Mouse (Mus musculus): ENCODE measurements around the gene Helz. TPM values are rescaled to one million over a fixed set of nuclear protein-coding genes. Genes with fewer than 3 reads are reported as not detected.

Helz gene
- polyA plus RNA-seq, 1 experiment from 2014 or later, result 14.2 TPM

DNA sequence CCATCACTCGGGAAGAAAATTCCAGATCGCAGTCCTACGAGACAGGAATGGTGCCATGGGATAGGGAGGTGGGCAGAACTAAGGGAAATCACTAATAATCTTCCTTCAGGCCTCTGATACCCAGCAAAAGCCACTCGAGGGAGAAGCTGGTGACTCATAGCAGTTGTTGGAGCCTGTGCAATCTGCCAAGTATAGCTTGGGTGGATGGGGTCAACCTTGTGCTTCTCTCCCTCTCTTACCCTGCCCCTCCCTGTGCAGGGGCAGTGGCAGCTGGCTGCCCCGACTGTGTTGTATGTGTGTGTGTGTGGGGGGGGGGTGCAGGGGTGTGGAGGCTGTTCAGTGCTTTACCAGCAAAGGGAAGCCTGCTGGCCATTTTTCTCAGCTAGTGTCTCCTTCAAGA lies 183.8 kb downstream of the Helz start:
- H3K36me3 ChIP-seq (ENCODE audit: control insufficient read depth, insufficient read depth, low read length), result peaks cover 18% of the 10 kb centered on the region
- no peak for ATAC-seq
- H3K27ac ChIP-seq (ENCODE audit: low read depth, low read length), result no peak overlapping the region
- H3K27me3 ChIP-seq (replicated peaks; ENCODE audit: control insufficient read depth, insufficient read depth, low read length), result no peaks in the 10 kb centered on the region
- H3K4me1 ChIP-seq (ENCODE audit: control insufficient read depth, insufficient read depth, low read depth, low read length), result no peaks in the 10 kb centered on the region; the same call in none of the 2 replicates
- WGBS, result 83% methylated on average over 5 of the region's 5 CpGs
- H3K9ac ChIP-seq (ENCODE audit: low read depth, low read length), result no peak overlapping the region
- H3K4me2 ChIP-seq (ENCODE audit: low read length), result no peak overlapping the region
- H3K4me3 ChIP-seq (ENCODE audit: low read length), result no peak overlapping the region
- no peaks in the 10 kb centered on the region for H3K9me3 ChIP-seq (ENCODE audit: control insufficient read depth, low read length)

DNA sequence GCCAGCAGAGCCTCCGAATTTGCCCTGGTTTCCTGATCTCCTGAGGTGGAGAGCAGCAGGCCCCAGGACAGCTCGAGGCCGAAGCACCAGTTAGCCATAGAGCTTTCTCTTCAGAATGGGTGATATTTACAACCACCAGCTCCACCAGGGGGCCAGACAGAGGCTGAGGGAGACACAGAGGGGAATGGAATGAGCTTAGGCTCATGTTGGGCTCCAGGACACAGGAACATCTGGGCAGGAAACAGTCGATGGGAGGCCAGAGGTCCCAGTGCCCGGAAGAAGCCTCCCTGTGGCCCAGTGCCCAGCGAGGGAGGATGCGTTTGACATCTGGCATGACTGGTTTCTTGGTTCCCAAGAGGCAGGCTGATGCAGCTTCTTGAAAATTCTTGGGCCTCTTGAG lies 186.4 kb downstream of the Helz start:
- no peaks in the 10 kb centered on the region for H3K9me3 ChIP-seq (ENCODE audit: control insufficient read depth, low read length)
- H3K9ac ChIP-seq (ENCODE audit: low read depth, low read length), result no peak overlapping the region
- H3K4me2 ChIP-seq (ENCODE audit: low read length), result no peak overlapping the region
- no peaks in the 10 kb centered on the region for H3K4me1 ChIP-seq (ENCODE audit: control insufficient read depth, insufficient read depth, low read depth, low read length)
- H3K27me3 ChIP-seq (replicated peaks; ENCODE audit: control insufficient read depth, insufficient read depth, low read length), result no peaks in the 10 kb centered on the region
- WGBS, result 78% methylated on average over 7 of the region's 7 CpGs
- H3K27ac ChIP-seq (ENCODE audit: low read depth, low read length), result no peak overlapping the region
- peaks cover 31% of the 10 kb centered on the region for H3K36me3 ChIP-seq (ENCODE audit: control insufficient read depth, insufficient read depth, low read length)
- H3K4me3 ChIP-seq (ENCODE audit: low read length), result no peak overlapping the region
- no peak for ATAC-seq

DNA sequence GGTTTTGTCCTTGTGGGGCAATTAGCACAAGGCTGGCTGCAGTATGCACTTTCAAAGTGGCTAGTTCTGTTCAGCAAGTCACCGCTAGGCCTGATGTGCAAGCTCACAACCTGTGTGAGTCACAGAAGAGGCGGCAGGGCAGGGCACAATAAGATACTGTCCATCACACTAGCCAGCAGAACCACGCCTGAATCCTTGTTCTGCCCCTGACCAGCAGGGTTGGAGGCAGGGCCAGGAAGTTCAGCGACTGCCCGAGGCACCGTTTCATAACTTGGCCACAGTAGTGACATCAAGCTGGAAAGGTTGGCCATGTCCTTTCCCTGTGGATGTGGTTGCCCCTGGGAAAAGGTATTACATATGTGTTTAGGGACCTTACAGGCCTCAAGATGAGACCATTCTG lies 190.2 kb downstream of the Helz start:
- 85% methylated on average over 6 of the region's 6 CpGs for WGBS

DNA sequence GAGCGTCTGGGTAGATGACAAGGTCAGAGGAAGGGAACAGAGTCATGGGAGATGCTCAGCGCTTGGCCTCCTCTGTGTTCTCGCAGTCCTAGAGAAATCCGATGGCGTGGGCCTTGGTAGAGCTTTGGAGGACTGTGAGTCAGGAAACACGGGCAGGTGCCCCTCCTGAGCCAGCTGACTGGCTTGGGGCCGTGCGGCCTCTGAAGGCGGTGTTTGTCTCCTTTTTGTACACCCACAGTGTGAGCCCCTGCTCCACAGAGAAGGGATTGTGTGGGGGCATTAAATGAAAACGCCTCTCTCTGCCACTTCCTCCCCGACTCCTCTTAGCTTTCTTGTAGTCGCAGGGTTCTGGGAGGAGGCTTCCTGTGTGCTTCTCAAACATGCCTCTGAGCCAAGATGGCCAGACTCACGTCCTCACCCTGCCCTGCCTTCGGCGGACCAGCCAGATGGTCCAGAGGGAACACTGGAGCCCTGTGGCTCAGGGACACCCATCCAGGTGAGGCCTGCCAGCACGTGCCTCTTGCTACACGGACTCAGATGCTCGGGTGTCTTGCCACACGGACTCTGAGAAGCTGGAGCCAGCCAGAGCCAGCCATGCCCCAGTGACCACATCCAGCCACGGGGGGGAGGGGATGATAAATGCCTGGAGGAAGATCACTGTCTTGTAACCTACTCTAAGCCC lies 190.8 kb downstream of the Helz start:
- peaks cover 34% of the 10 kb centered on the region for H3K36me3 ChIP-seq (ENCODE audit: control insufficient read depth, insufficient read depth, low read length)
- WGBS, result 84% methylated on average over 20 of the region's 20 CpGs
- no peaks in the 10 kb centered on the region for H3K9me3 ChIP-seq (ENCODE audit: control insufficient read depth, low read length)
- H3K4me2 ChIP-seq (ENCODE audit: low read length), result no peak overlapping the region
- H3K4me3 ChIP-seq (ENCODE audit: low read length), result no peak overlapping the region
- peaks cover 4% of the 10 kb centered on the region; the same call in 1 of the 2 replicates for H3K4me1 ChIP-seq (ENCODE audit: control insufficient read depth, insufficient read depth, low read depth, low read length)
- peak; percentile 21 for ATAC-seq
- no peak overlapping the region; the same call in 1 of the 2 replicates for H3K27ac ChIP-seq (ENCODE audit: low read depth, low read length)
- no peak overlapping the region for H3K9ac ChIP-seq (ENCODE audit: low read depth, low read length)
- H3K27me3 ChIP-seq (replicated peaks; ENCODE audit: control insufficient read depth, insufficient read depth, low read length), result no peaks in the 10 kb centered on the region

More for the DNA sequence above, 190.2 kb downstream of the Helz start:
- peaks cover 34% of the 10 kb centered on the region for H3K36me3 ChIP-seq (ENCODE audit: control insufficient read depth, insufficient read depth, low read length)
- no peak for ATAC-seq
- H3K4me2 ChIP-seq (ENCODE audit: low read length), result no peak overlapping the region
- H3K4me3 ChIP-seq (ENCODE audit: low read length), result no peak overlapping the region
- peaks cover 4% of the 10 kb centered on the region; the same call in 1 of the 2 replicates for H3K4me1 ChIP-seq (ENCODE audit: control insufficient read depth, insufficient read depth, low read depth, low read length)
- no peaks in the 10 kb centered on the region for H3K9me3 ChIP-seq (ENCODE audit: control insufficient read depth, low read length)
- no peak overlapping the region; the same call in 1 of the 2 replicates for H3K27ac ChIP-seq (ENCODE audit: low read depth, low read length)
- no peak overlapping the region for H3K9ac ChIP-seq (ENCODE audit: low read depth, low read length)
- H3K27me3 ChIP-seq (replicated peaks; ENCODE audit: control insufficient read depth, insufficient read depth, low read length), result no peaks in the 10 kb centered on the region

DNA sequence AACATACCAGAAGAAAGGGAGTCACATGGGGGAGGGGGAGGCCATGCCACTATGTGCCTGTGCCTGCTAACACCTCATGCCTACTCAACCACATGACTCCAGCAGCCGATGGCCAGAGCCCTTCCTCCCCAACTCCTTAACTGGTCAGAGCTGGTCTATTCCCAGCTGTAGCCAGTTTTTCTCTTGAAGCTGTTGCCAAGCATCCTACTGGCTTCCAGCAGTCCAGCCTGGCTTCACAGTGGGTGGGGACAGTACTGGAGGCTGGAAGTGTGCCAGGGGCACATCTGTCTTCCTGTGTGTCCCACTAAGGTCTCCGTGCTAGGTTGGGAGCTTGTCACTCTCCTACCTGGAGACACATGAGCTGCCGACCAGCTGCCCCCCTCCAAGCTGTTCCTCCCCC lies 195.4 kb downstream of the Helz start:
- H3K9me3 ChIP-seq (ENCODE audit: control insufficient read depth, low read length), result no peaks in the 10 kb centered on the region
- H3K27ac ChIP-seq (ENCODE audit: low read depth, low read length), result no peak overlapping the region
- no peaks in the 10 kb centered on the region for H3K27me3 ChIP-seq (replicated peaks; ENCODE audit: control insufficient read depth, insufficient read depth, low read length)
- H3K4me1 ChIP-seq (ENCODE audit: control insufficient read depth, insufficient read depth, low read depth, low read length), result peaks cover 4% of the 10 kb centered on the region; the same call in 1 of the 2 replicates
- H3K36me3 ChIP-seq (ENCODE audit: control insufficient read depth, insufficient read depth, low read length), result peaks cover 3% of the 10 kb centered on the region; the same call in 1 of the 2 replicates
- peak; percentile 52 for ATAC-seq
- no peak overlapping the region for H3K4me3 ChIP-seq (ENCODE audit: low read length)
- WGBS, result 34% methylated on average over 3 of the region's 3 CpGs
- H3K9ac ChIP-seq (ENCODE audit: low read depth, low read length), result no peak overlapping the region
- H3K4me2 ChIP-seq (ENCODE audit: low read length), result no peak overlapping the region

Small RNA genes lying within 50 kb of the gene (microRNA-seq; reads per million reads assigned to microRNA genes)
- 0.83 reads per million for gene Mir6932

Other genes starting within 250 kb of the Helz start
- 41.5 and 43.0 TPM in 2 replicates for gene Pitpnc1, start 77.2 kb upstream of the Helz start, polyA plus RNA-seq (2015; fragmentation: Nextera tagmentation; extraction: Ambion mirVana)
- gene Psmd12, start 68.4 kb upstream of the Helz start, polyA plus RNA-seq (2015; fragmentation: Nextera tagmentation; extraction: Ambion mirVana), result 149 and 157 TPM in 2 replicates
- 0.29 and 2.4 TPM in 2 replicates for gene Cacng1, start 168.6 kb downstream of the Helz start, polyA plus RNA-seq (2015; fragmentation: Nextera tagmentation; extraction: Ambion mirVana)
- 46.0 and 48.2 TPM in 2 replicates for gene Cacng4, start 246.6 kb downstream of the Helz start, polyA plus RNA-seq (2015; fragmentation: Nextera tagmentation; extraction: Ambion mirVana)

All from hindbrain, embryonic 16.5 days (tissue).